Mouse (Mus musculus) cerebellum, adult 18-20 months (tissue): ENCODE data around the gene Jph4.
A peak's percentile ranks its signal among the peaks of the same experiment; 100 is the strongest.

ENCODE experiments used
- DNase-seq, 2 experiments: peaks; one replicate each; pipeline ENCODE4 v3.0.0; 2021

Jph4 gene

DNA sequence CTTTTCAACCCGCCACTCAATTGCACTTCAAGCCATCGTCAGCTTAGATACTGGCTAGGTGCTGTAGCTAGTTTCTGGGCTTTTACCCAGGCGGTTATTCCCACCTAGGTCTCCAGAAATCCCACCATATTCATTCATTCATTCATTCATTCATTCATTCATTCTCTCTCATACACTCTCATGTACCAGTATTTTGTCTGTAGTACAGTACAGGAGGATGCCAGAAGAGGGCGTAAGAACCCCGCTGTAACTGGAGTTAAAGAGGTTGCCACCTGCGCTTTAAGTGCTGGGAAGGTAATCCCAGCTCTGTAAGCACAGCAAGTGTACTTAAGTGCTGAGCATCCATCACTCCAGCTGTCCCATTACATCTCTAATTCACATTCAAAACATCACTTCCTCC is 22.8 kb downstream of the Jph4 start:
- no peak for DNase-seq

- DNase-seq, result peak; percentile 96 to 98
Measured at GRCm38 (mm10) chr14:55092011-55092577, 24.6 kb downstream of the Jph4 start, which contains the start of gene Zfhx2. TSS of gene Zfhx2 (minus strand) at chr14:55092324.

- DNase-seq, result peak; percentile 43 to 59
Measured at GRCm38 (mm10) chr14:55091209-55091865, 25.4 kb downstream of the Jph4 start.

DNA sequence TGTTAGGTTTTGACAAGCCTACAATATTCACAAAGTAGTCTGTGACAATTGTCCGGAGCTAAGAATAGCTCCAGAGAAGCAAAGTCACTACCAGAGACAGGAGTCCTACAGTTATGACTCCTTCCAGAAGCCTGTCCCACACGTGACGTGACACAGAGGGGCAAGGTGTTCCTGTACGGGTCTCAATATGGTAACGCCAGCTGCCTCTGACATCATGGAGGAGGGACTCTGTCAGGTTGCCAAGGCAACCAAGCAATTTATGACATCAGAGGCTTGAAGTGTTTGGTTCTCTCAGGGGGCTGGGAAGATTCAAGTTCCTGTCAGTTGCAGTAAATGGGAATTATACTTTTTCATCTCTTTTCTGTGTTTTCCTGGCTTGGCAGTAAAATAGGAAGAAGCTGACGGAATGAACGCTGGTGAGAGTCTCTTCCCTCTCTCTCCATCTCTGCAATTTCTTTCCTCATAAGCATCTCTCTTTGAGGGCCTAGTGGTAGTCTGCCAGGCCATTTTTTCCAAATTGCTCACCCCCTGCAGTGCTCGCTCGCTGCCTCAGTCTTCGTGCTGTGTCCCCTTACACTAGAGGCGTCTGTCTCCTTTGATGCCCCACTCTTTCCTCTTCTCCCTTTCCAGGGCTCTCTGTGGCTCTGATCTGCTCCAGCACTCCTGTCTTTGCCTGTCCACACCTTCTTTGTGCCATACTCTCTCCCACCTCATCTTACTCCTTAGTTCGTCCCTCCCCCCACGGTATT is 27.4 kb downstream of the Jph4 start:
- peak; percentile 61 to 62 for DNase-seq

DNA sequence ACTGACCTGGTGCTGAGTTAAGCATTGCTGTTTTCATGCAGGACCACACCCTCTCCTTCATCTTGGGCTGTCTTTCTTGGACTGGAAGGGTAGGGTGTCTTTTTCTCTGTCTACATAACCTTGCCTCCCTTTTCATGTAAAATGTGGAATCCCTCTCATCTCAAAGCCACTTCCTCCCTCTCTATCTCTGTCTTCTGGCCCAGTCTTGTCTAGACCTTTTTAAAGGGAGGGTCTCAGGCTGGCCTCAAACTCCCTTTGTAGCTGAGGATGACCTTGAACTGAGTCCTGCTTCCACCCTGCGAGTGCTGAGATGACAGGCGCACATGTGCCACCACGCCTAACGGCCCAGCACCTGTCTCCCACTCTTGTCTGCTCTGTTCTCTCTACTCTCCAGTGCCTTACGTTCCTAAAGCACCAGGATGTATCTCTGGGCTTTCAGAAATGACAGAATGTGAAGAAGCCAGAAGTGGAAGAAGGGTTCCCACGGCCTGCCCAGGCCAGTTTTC is 30.7 kb downstream of the Jph4 start:
- no peak for DNase-seq

DNA sequence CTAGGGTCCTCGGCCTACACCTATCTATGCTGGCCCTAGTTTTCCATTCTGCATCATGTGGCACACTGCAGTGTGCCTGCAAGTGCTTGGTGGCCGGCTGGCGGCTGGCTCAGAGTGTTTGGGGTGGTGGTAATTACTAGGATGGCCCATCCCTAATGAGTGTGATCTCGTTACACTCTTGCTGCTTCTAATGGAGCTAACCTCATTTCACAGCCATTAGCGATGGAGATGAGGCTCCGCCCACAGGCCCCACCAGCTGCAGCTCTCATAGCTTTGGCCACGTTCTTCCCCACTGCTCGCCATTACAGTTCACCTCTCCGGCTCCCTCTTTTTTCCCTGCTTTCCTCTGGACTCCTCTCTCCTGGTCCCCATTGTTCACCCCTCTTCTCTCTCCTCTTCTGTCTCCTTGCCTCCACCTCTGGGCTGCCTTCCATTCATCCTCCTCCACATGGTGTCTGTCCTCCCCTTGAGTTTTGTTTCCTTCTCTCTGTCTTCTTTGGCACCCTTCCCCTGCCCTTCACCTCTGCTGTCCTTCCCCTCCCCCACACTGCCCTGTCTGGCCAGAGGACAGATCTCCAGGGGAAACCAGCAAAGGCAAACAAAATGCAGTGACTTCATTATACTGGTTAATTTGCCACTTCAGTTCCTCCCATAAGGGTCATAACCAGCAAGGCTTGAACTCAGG is 31.3 kb downstream of the Jph4 start:
- DNase-seq, result no peak

DNA sequence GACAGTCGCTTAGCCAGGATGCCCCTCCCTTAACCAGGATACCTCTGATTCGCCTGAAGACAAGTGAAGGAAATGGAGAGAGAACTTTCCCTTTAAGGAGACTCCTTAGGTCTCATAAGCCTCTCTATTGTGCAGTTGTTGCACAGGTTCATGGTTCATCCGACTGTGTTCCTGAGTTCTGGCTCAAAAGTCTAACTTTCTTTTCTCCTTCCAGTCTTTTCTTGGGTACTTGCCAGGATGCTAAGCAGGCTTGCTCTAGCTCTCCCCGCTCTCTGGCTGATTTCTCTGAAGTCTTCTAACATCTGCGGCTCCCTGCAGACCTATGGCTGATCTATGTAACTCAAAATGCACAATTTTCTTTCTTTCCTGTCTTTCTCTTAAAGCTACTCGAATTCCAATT is 33.3 kb downstream of the Jph4 start:
- no peak for DNase-seq

DNA sequence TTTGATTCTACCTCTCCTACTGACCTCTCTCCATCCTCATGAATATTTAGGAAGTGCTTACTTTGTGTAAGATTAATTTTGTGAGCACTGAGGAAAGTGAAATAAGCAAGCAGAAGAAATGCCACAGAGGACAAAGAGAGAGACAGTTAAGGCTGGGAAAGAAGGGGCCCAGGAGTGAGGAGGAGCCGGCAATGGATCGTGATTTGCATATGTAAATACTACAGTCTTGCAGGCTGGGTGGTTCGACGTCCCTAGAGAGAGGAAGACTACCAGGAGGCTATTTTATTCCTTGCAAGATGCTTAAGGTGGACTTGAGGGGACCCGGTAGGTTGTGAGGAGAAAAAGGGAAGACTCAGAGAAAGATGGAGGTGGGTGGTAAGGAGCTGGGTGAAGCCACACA is 35.6 kb downstream of the Jph4 start:
- no peak for DNase-seq

- peak; percentile 82 to 87 for DNase-seq
Measured at GRCm38 (mm10) chr14:55079214-55079970, 37.3 kb downstream of the Jph4 start.

DNA sequence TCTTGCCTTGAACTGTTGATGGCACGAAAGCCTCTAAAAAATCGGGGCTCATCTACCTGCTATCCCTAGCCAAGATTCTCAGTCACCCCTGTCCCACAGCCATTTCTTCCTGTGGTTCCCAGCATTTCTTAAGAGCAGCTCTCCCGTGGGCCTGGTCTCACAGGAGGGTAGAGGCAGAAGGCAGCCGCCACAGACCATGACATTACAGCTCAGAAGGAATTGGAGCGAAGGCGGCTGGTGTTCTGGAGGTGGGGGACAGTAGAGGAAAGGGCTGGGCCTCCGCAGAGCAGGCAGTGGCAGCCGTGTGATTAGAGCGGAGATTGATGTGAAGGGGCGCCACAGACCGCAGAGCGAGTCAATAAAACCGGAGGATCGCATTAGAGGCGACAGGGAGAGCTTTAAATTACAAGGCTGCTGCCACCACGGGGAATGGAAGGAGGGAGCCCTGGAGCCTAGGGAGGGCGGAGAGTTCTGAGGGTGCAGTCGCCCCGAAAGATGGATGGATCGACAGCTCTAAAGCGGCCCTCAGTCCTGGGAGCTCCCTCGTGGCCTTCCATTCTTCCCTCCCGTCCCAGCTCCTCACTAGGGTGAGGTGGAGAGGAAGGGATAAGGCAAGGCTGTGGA is 38.3 kb downstream of the Jph4 start:
- peak; percentile 37 to 50 for DNase-seq

- peak; percentile 35 to 39 for DNase-seq
Measured at GRCm38 (mm10) chr14:55077481-55078365, 39.0 kb downstream of the Jph4 start.

DNA sequence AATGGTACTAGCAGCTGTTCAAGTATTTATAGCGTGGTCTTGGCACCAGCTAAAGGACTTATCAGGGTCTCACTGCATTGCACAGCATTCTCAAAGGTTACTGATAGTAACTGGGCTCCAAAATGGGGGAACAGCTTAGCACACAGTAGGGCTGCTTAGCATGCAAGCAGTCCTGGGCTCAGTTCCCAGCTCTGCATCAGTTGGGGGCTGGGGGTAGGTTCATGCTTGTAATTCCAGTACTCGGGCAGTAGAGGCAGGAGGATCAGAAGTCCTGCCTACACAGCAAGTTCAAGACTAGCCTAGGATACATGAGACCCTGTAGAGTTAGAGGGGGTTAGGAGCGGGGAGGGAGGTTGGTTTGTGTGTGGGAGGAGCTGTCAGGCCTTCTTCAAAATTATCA is 39.8 kb downstream of the Jph4 start:
- DNase-seq, result no peak

- DNase-seq, result peak; percentile 50 to 61
Measured at GRCm38 (mm10) chr14:55076224-55076623, 40.5 kb downstream of the Jph4 start.

GRCm38 (mm10) chr14:55074416-55074815 is 42.3 kb downstream of the Jph4 start:
- peak; percentile 27 to 46 for DNase-seq

DNA sequence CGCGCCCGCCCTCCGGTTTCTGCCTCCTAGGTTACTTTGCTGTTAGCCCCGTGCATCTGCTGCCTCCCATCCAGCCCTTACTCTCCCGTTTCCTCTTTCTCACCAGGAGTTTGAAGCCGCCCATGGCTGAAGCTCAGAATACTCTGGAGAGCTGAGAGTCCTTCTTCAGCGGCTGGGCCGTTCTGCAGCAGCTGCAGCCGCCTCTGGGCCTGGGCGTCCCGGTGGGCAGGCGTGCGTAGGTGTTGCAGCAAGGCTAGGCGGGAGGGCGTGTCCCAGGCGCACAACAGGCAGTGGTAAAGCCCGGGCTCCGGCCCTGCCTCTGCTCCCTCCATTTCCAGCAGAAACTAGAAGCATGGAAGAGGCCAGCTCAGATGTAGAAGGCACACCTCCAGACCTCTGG is 45.0 kb downstream of the Jph4 start:
- DNase-seq, result no peak

DNA sequence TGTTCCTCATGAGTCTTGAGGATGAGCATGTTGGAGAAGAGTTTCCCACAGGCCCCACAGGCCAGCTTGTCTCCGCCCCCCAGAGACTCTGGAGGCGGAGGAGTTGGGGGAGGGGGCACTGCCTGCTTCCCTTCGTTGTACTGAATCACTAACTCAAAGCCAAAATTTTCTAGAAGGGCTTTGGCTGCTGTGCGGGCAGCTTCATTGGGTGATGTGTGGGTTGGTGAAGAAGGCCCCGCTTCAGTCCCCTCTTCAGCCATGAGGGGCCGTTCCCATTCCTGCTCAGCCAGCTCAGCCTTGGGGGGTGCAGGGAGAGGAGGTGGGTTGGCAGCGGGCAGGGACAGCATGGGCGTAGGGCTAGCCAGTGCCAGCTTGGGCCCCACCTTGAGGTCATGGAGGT is 50.7 kb downstream of the Jph4 start:
- peak; percentile 29 to 35 for DNase-seq

GRCm38 (mm10) chr14:55065391-55065790 is 51.3 kb downstream of the Jph4 start:
- peak; percentile 47 to 57 for DNase-seq

- DNase-seq, result peak; percentile 65 to 70
Measured at GRCm38 (mm10) chr14:55064481-55065370, 52.0 kb downstream of the Jph4 start.

- DNase-seq, result peak; percentile 53 to 66
Measured at GRCm38 (mm10) chr14:55063581-55064381, 53.0 kb downstream of the Jph4 start.
